Mouse (Mus musculus) neural tube, embryonic 11.5 days (tissue): Measurements from ENCODE around the gene Rnf183. TPM values are rescaled to one million over a fixed set of nuclear protein-coding genes. Genes with fewer than 3 reads are reported as not detected.

ENCODE experiments used
- ATAC-seq: fragments of 200-750 bp; cut with Nextera tagmentation; 2 replicates; pipeline ENCODE4 v1.8.0; 2017; ENCODE audit warnings: moderate number of reproducible peaks, mild to moderate bottlenecking, moderate TSS enrichment, moderate library complexity; ENCODE audit not compliant: insufficient read depth, low FRiP score, low TSS enrichment
- DNase-seq: peaks from one replicate; pipeline ENCODE4 v3.0.0-alpha.2; 2015; ENCODE audit warnings: low spot score
- H3K27ac ChIP-seq: fragments of 300-500 bp; sonication (generic); 2 replicates; pipeline ENCODE4 v1.5.1; 2014; ENCODE audit warnings: low read depth, mild to moderate bottlenecking, low read length
- H3K27me3 ChIP-seq: fragments of 300-500 bp; sonication (generic); 2 replicates; pipeline ENCODE4 v1.6.1; 2014; ENCODE audit warnings: mild to moderate bottlenecking, low read length, mixed read lengths; ENCODE audit not compliant: control insufficient read depth, insufficient read depth
- H3K36me3 ChIP-seq: fragments of 300-500 bp; sonication (generic); 2 replicates; pipeline ENCODE4 v1.6.1; 2014; ENCODE audit warnings: mild to moderate bottlenecking, low read length, moderate library complexity, mixed read lengths; ENCODE audit not compliant: control insufficient read depth, insufficient read depth
- H3K4me1 ChIP-seq: fragments of 300-500 bp; sonication (generic); 2 replicates; pipeline ENCODE4 v1.6.1; 2014; ENCODE audit warnings: low read length, mixed read lengths; ENCODE audit not compliant: control insufficient read depth, insufficient read depth
- H3K4me2 ChIP-seq: fragments of 300-500 bp; sonication (generic); 2 replicates; pipeline ENCODE4 v1.6.1; 2014; ENCODE audit warnings: low read depth, mild to moderate bottlenecking, moderate library complexity
- H3K4me3 ChIP-seq: fragments of 300-500 bp; sonication (generic); 2 replicates; pipeline ENCODE4 v1.5.1; 2014; ENCODE audit warnings: low read depth, low read length
- H3K9ac ChIP-seq: fragments of 300-500 bp; sonication (generic); 2 replicates; pipeline ENCODE4 v1.6.1; 2014; ENCODE audit warnings: mild to moderate bottlenecking, low read length
- H3K9me3 ChIP-seq: fragments of 300-500 bp; sonication (generic); 2 replicates; pipeline ENCODE4 v1.6.1; 2016; ENCODE audit warnings: low read length; ENCODE audit not compliant: control insufficient read depth
- WGBS: fragments of 180-500 bp; shearing (Covaris S2); extraction: QIAGEN DNeasy Blood & Tissue Kit; methylation state at CpG from one replicate; pipeline ENCODE4 v1.1.7; 2014; 5-methylcytosine and 5-hydroxymethylcytosine counted together
- polyA plus RNA-seq: library from polyadenylated mRNA; unstranded; fragments of >200 nt; fragmentation: Nextera tagmentation; extraction: Ambion mirVana; gene quantifications from 2 replicates; pipeline ENCODE4 v1.2.1, GENCODE M21; 2014

Rnf183 gene
- polyA plus RNA-seq, 1 experiment from 2014 or later: not detected

DNA sequence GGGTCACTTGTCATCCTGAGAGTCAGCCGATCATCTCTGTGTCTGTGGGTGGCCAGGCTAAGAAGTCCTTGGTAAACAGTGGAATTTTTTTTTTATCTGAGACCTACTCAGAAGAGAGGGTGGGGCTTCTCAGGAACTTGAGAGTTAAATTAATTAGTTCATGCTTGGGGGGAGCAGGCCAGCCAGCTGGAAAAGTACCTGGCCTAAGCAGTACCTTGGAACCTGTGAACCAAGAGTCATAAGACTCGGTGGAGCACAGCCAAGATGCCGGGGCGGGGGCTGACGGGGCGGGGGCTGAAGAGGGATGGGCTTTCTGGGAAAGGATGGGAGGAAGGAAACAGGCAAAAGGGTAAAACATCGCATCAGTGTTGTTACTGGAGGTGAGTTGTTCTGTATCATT is 2.8 kb upstream of the Rnf183 start:
- H3K27ac ChIP-seq: no peak overlapping the region
- H3K36me3 ChIP-seq: no peaks in the 10 kb centered on the region
- no peaks in the 10 kb centered on the region for H3K4me1 ChIP-seq
- H3K9ac ChIP-seq: no peak overlapping the region
- no peak for ATAC-seq
- 87% methylated on average over 7 of the region's 7 CpGs for WGBS
- H3K9me3 ChIP-seq: no peaks in the 10 kb centered on the region
- H3K4me2 ChIP-seq: no peak overlapping the region
- no peak for DNase-seq
- no peak overlapping the region for H3K4me3 ChIP-seq
- H3K27me3 ChIP-seq: no peaks in the 10 kb centered on the region

DNA sequence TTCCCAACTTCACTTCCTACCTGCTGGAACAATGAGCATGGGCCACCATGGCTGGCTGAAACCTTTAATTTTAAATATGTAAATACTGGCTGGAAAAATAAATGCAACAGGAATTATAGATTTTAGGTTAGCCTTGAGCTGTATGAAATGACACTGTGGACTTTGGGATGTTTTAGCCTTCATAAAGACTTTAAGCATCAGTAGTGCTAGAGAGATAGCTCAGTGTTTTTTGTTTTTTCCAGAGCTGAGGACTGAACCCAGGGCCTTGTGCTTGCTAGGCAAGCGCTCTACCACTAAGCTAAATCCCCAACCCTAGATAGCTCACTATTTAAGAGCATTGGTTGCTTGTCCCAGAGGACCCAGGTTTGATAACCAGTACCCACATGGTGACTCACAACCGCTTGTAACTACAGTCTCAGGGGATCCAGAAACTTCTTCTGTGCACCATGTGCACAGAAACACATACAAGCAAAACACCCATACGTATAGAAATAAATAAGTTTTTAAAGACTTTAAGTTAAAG is 2.3 kb upstream of the Rnf183 start:
- H3K9ac ChIP-seq: no peak overlapping the region
- H3K4me3 ChIP-seq: no peak overlapping the region
- no peak for DNase-seq
- WGBS: 92% methylated on average over 3 of the region's 3 CpGs
- H3K36me3 ChIP-seq: no peaks in the 10 kb centered on the region
- no peak for ATAC-seq
- H3K27ac ChIP-seq: no peak overlapping the region
- no peaks in the 10 kb centered on the region for H3K27me3 ChIP-seq
- H3K9me3 ChIP-seq: no peaks in the 10 kb centered on the region
- H3K4me1 ChIP-seq: no peaks in the 10 kb centered on the region
- no peak overlapping the region for H3K4me2 ChIP-seq

DNA sequence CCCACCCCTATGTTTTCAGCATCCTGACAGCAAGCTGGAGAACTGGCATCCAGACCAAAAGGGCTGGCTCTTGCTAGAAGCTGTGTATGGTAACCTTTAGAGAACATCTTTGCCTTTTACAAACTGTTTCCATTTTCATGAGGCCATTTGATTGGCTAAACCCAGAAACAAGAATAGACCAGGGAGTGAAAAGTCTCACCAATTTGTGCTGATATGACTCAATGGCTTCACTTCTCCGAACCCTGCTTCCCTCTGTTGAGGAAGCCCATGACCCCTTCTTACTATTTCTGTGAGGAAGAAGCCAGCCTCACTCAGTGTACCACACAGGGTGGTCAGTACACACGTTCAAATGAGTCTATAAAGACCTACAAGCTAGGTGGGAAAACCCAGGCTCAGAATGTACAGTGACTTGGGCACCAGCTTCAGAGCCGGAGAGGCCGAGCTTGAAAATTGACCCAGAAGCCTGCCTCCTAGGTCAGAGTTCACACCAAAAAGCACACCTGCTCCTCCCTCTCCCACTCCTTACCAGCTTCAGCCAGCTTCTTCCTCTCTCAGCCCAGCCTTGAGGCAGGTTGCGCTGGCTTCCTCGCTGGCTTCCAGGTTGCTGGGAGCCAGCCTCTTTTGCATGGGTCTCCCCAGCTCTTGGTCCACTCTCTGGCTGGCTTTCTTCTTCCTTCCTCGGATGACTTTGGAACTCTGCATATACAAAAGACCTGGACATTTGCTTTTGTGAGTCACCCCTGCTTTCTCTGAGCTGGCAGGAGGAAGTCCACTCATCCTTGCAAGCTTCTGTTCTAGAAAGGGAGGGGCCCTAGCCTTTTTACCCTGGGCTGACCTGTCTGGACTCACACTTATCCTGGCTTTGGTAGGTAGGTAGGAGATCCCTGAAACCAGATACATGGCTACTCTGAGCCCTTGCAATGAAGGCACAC is 847 bp downstream of the Rnf183 start:
- no peak overlapping the region for H3K9ac ChIP-seq
- H3K4me3 ChIP-seq: no peak overlapping the region
- no peak for ATAC-seq
- H3K9me3 ChIP-seq: no peaks in the 10 kb centered on the region
- no peak overlapping the region for H3K4me2 ChIP-seq
- DNase-seq: no peak
- no peaks in the 10 kb centered on the region for H3K36me3 ChIP-seq
- no peak overlapping the region for H3K27ac ChIP-seq
- no peaks in the 10 kb centered on the region for H3K4me1 ChIP-seq
- no peaks in the 10 kb centered on the region for H3K27me3 ChIP-seq
- 86% methylated on average over 7 of the region's 7 CpGs for WGBS

DNA sequence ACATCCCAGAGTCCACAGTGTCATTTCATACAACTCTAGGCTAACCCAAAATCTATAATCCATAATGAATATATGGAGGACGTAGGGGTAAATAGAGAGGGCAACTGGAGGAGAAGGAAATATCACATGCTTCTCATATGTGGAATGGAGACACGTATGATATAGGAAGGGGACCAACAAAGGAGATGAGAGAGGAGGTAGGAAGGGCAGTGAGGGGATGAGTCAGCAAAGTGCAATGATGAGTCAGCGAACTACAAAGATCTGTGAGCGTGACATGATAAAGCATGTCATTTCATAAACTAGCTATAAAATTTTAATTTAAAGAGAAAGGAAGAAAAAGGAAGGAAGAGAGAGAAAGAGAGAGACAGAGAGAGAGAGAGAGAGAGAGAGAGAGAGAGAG is 3.5 kb downstream of the Rnf183 start:
- 75% methylated on average over 4 of the region's 4 CpGs for WGBS
- ATAC-seq: no peak

DNA sequence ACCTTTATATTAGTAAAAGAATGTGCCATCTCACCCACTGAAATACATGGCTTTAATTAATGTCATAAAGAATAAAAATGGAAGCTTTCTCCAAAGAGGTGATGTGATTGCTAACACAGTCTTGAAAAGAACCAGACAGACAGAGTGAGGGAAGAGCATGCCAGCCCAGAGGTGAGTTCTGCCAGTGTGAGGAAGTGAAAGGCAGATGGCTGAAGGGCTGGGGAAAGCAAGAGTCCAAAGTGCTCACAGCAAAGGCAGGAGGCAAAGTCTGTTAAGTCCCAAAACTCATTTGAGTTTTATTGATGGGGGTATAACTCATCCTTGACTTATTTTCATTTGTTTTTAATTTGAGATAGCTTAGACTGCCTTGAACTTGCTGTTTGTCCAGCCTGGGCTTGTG is 4.4 kb downstream of the Rnf183 start:
- Histone ChIP-seq H3K27ac (no peak overlapping the region), H3K4me2 (no peak overlapping the region), H3K9ac (no peak overlapping the region), H3K36me3 (no peaks in the 10 kb centered on the region; the same call in 1 of the 2 replicates), H3K9me3 (no peaks in the 10 kb centered on the region), H3K27me3 (no peaks in the 10 kb centered on the region), H3K4me3 (no peak overlapping the region), H3K4me1 (no peaks in the 10 kb centered on the region)
- ATAC-seq (no peak), DNase-seq (no peak)

More for the DNA sequence above, 3.5 kb downstream of the Rnf183 start:
- no peak overlapping the region for H3K4me2 ChIP-seq
- no peaks in the 10 kb centered on the region for H3K36me3 ChIP-seq
- DNase-seq: no peak
- H3K4me1 ChIP-seq: no peaks in the 10 kb centered on the region
- H3K9ac ChIP-seq: no peak overlapping the region
- no peaks in the 10 kb centered on the region for H3K9me3 ChIP-seq
- H3K27me3 ChIP-seq: no peaks in the 10 kb centered on the region
- no peak overlapping the region for H3K27ac ChIP-seq
- no peak overlapping the region for H3K4me3 ChIP-seq

DNA sequence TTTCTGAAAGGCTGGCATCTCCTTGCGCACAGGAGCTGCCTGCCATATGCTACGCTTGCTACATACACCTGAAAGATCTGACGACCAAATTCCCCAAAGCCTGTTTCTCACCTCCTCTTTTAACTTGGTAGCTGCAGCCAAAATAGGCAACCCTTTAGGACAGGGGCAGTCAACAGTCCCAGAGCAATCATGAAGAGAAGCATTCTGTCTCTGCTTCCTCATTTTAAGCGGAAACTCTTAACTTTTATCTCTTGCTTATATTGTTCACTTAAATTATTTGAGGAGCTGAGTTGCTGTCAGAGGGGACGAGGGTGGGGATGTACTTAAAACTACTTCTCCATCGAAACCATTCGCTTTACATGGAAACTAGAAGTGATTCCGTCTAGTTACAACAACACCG is 5.4 kb downstream of the Rnf183 start:
- Histone ChIP-seq H3K4me3 (no peak overlapping the region), H3K4me2 (no peak overlapping the region), H3K9ac (no peak overlapping the region), H3K36me3 (no peaks in the 10 kb centered on the region; the same call in none of the 2 replicates), H3K9me3 (no peaks in the 10 kb centered on the region), H3K27me3 (no peaks in the 10 kb centered on the region), H3K27ac (no peak overlapping the region), H3K4me1 (no peaks in the 10 kb centered on the region)
- ATAC-seq (no peak), DNase-seq (no peak)
- WGBS: 88% methylated on average over 9 of the region's 9 CpGs

DNA sequence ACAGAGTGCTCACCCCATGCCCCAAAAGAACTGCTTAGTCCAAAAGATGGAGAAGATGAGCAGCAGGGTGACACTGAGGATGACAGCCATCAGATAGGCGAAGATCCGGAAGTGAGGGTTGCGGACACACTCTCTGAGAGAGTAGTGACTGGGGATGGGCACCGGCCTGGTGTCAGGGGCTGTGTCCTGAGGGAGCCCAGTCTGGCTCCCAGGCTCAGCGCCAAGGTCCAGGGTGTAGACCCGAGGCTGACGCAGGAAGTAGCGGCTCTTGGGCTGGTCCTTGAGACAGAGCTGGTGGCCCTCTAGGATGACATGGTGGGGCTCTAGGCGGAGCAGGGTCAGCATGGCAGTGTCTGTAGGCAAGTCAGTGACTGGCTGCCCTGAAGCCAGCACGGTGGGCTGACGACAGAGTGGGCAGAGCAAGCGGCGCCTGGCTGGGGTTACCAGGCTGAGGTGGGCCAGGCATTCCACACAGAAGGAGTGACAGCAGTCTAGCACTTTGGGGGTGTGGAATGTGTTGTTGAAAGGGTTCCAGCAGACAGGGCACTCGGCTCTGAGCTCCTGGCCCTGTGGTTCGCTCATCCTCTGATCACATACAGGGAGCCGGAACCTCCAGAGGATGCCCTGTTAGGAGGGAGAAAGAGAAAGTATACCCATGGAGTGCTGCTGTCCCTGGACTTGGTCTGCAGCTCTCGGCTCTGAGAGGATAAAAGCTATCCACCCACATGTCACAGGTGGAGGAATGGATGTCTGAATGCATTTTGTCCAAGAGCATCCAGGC is 6.9 kb downstream of the Rnf183 start:
- DNase-seq: no peak
- ATAC-seq: no peak
- H3K27me3 ChIP-seq: no peaks in the 10 kb centered on the region
- WGBS: 77% methylated on average over 17 of the region's 17 CpGs
- H3K4me2 ChIP-seq: no peak overlapping the region
- H3K27ac ChIP-seq: no peak overlapping the region
- H3K4me3 ChIP-seq: no peak overlapping the region
- no peak overlapping the region for H3K9ac ChIP-seq
- H3K36me3 ChIP-seq: peaks cover 7% of the 10 kb centered on the region
- no peaks in the 10 kb centered on the region for H3K4me1 ChIP-seq
- H3K9me3 ChIP-seq: no peaks in the 10 kb centered on the region

DNA sequence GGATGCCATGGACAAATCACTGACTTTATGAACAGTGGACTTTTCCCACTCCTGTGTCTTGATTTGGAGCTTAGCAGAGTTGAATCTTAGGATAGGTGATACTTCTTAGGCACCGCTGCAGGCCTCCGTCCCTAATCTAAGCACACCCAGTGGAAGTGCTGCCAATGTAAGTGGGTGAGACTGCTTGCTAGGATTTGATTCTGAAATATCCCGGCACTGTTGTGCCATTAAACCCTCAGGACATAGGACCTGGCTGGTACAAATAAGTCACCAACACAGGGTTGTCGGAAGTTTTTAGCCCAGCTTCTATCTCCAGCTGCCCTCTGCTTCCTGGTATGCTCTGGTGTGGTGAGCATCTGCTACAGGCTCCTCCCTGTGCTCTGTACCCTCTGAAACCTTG is 9.2 kb downstream of the Rnf183 start:
- no peak overlapping the region for H3K4me2 ChIP-seq
- WGBS: 90% methylated on average over 4 of the region's 4 CpGs
- no peak overlapping the region for H3K9ac ChIP-seq
- H3K36me3 ChIP-seq: peaks cover 19% of the 10 kb centered on the region
- H3K4me1 ChIP-seq: no peaks in the 10 kb centered on the region
- ATAC-seq (no peak), DNase-seq (no peak)
- no peaks in the 10 kb centered on the region for H3K9me3 ChIP-seq
- no peaks in the 10 kb centered on the region for H3K27me3 ChIP-seq
- no peak overlapping the region for H3K4me3 ChIP-seq
- H3K27ac ChIP-seq: no peak overlapping the region
